Mouse (Mus musculus) forebrain, embryonic 14.5 days (tissue): Measurements from ENCODE around the gene Lrrc59. TPM values are rescaled to one million over a fixed set of nuclear protein-coding genes. Genes with fewer than 3 reads are reported as not detected.
A peak's percentile ranks its signal among the peaks of the same experiment; 100 is the strongest.

ENCODE experiments used
- ATAC-seq: fragments of 200-750 bp; cut with Nextera tagmentation; 2 replicates; pipeline ENCODE4 v1.8.0; 2017; ENCODE audit warnings: mild to moderate bottlenecking, moderate library complexity
- DNase-seq: peaks from one replicate; pipeline ENCODE4 v3.0.0-alpha.2; 2015; ENCODE audit warnings: low spot score
- H3K27ac ChIP-seq: fragments of 300-500 bp; sonication (generic); 2 replicates; pipeline ENCODE4 v1.5.1; 2014; ENCODE audit warnings: low read depth, mild to moderate bottlenecking, control low read depth, low read length, moderate library complexity
- H3K27me3 ChIP-seq: fragments of 300-500 bp; sonication (generic); replicated peaks from 2 replicates; pipeline ENCODE4 v1.6.1; 2014; ENCODE audit warnings: low read length, control low read depth, mixed read lengths; ENCODE audit not compliant: control insufficient read depth, insufficient read depth
- H3K36me3 ChIP-seq: fragments of 300-500 bp; sonication (generic); 2 replicates; pipeline ENCODE4 v1.6.1; 2014; ENCODE audit warnings: low read length, control low read depth; ENCODE audit not compliant: control insufficient read depth, insufficient read depth
- H3K4me1 ChIP-seq: fragments of 300-500 bp; sonication (generic); 2 replicates; pipeline ENCODE4 v1.6.1; 2014; ENCODE audit warnings: antibody characterized with exemption, low read length, control low read depth; ENCODE audit not compliant: control insufficient read depth, insufficient read depth
- H3K4me2 ChIP-seq: fragments of 300-500 bp; sonication (generic); 2 replicates; pipeline ENCODE4 v1.6.1; 2014; ENCODE audit warnings: mild to moderate bottlenecking, control low read depth, low read length
- H3K4me3 ChIP-seq: fragments of 300-500 bp; sonication (generic); 2 replicates; pipeline ENCODE4 v1.5.1; 2014; ENCODE audit warnings: low read depth, low read length, control low read depth
- H3K9ac ChIP-seq: fragments of 300-500 bp; sonication (generic); 2 replicates; pipeline ENCODE4 v1.6.1; 2014; ENCODE audit warnings: mild to moderate bottlenecking, low read length, control low read depth, moderate library complexity
- H3K9me3 ChIP-seq: fragments of 300-500 bp; sonication (generic); replicated peaks from 2 replicates; pipeline ENCODE4 v1.6.1; 2016; ENCODE audit warnings: low read length, control low read depth, mixed read lengths; ENCODE audit not compliant: control insufficient read depth
- WGBS: fragments of 180-500 bp; shearing (Covaris S2); extraction: QIAGEN DNeasy Blood & Tissue Kit; methylation state at CpG from one replicate; pipeline ENCODE4 v1.1.7; 2014; 5-methylcytosine and 5-hydroxymethylcytosine counted together
- polyA plus RNA-seq: library from polyadenylated mRNA; unstranded; fragments of >200 nt; fragmentation: Nextera tagmentation; extraction: Ambion mirVana; gene quantifications from 2 replicates; pipeline ENCODE4 v1.2.1, GENCODE M21; 2014

Gene Lrrc59
- polyA plus RNA-seq, result 120 and 137 TPM in 2 replicates

DNA sequence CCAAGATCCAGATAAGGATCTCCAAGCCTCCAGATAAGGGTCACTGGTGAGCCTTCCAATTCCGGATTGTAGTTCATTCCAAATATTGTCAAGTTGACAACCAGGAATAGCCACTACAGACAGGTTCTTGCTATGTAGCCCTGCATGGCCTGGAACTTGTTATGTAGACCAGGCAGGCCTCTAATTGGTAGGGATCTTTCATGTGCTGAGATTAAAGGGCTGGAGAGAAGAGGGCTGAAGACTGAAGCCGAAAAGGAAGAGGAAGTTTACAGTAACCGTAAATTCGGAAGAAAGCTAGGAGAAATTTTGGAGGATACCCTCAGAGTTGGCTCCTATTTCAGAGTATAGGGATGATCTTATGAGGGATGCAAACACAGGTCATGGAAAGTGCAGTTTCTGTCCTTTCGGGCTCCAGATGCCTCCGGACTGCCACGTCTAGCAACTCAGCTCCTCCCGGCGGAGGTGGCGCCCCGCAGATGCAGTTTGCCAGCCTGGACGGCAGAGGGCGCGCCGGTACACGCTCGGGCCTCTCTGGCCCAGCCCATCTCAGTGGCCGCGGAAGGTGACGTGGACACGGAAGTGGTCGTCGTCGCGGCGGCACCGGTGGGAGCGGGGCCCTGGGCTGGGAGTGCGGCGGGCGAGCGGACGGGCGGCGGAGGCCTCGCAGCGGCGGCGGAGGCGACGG lies at the start of gene Lrrc59:
Lrrc59 (plus strand) TSS at position 569 of the 685 bp plus-strand sequence.
- H3K9me3 ChIP-seq, result no peaks in the 10 kb centered on the region
- H3K4me1 ChIP-seq, result peaks cover 5% of the 10 kb centered on the region
- H3K9ac ChIP-seq, result peak within 1 kb of the TSS; percentile 88
- H3K36me3 ChIP-seq, result peaks cover 25% of the 10 kb centered on the region
- 7% methylated on average over 40 of the region's 41 CpGs for WGBS
- peak; percentile 98 for ATAC-seq
- H3K27ac ChIP-seq, result peak within 1 kb of the TSS; percentile 55
- no peaks in the 10 kb centered on the region for H3K27me3 ChIP-seq
- peak; percentile 91 for DNase-seq
- peak within 1 kb of the TSS; percentile 98 for H3K4me3 ChIP-seq
- H3K4me2 ChIP-seq, result peak within 1 kb of the TSS; percentile 86

DNA sequence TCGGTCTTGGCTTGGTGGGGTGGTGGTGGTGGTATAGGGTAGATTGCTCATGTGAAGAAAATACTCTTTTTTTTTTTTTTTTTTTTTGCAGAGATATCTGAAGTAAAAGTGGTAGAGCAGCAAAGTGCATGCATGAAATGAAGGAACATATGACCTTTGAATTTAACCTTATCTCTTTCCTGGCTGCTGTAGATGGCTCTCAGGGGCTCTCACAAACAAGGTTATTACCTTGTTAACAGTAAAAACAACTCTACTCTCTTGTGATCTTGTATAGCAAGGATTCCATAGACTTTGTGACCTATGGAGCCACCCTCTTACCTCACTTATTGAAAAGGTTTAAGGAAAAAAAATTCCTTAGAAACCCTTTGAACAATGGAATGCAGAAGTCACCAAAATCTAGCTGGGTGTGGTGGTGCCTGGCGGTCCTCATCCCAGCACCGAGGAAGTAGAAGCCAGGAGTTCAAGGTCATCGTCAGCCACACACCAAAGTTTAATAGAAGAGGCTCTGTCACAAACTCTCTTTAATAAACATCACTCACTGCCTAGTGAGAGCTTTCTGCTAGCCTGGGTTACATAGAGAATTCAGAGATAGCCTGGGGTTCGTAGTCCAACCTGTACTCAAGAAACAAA lies 49.3 kb upstream of the Lrrc59 start:
- Histone ChIP-seq H3K36me3 (no peaks in the 10 kb centered on the region), H3K4me2 (no peak overlapping the region), H3K9ac (no peak overlapping the region), H3K4me3 (no peak overlapping the region), H3K4me1 (no peaks in the 10 kb centered on the region), H3K27ac (no peak overlapping the region), H3K9me3 (no peaks in the 10 kb centered on the region), H3K27me3 (no peaks in the 10 kb centered on the region)
- WGBS, result 95% methylated on average over 5 of the region's 5 CpGs
- no peak for ATAC-seq
- no peak for DNase-seq

DNA sequence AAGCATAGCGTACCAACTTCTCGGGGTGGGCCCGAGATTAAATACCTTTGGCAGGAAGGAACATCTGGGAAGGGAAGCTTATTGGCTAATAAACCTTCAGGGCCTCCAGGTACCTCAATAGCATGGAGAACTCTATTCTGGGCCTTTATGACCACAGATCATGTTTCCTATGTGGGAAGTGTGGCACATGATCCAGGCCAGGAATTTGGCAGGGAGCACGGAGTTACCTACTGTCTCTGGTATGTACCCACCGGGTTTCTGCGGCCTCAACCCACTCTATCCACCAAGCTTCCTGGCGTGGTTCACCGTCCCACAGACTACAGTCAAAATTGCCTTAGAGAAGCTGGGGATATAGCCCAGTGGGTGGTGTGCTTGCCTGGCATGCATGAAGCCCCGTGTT lies 44.5 kb upstream of the Lrrc59 start:
- H3K4me2 ChIP-seq, result no peak overlapping the region
- H3K36me3 ChIP-seq, result no peaks in the 10 kb centered on the region
- no peaks in the 10 kb centered on the region for H3K27me3 ChIP-seq
- no peaks in the 10 kb centered on the region for H3K4me1 ChIP-seq
- no peak overlapping the region for H3K9ac ChIP-seq
- no peak overlapping the region for H3K4me3 ChIP-seq
- ATAC-seq (no peak), DNase-seq (no peak)
- H3K27ac ChIP-seq, result no peak overlapping the region
- no peaks in the 10 kb centered on the region for H3K9me3 ChIP-seq
- WGBS, result 95% methylated on average over 9 of the region's 9 CpGs

DNA sequence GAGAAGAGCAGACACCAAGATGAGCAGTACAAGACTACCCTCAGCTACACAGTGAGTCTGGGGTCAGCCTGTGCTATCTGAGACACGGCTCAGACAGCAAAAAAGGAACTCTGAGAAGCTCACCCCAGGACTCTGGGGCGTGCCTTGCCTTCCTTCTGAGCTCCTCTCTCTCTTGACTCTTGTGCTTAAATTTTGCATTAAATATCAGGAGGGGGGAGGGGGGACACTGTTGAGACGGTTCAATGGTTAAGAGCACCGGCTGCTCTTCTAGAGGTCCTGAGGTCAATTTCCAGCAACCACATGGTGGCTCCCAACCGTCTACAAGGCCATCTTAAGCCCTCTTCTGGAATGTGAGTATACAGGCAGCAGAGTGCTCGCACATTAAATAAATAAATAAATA lies 42.1 kb upstream of the Lrrc59 start:
- Histone ChIP-seq H3K9me3 (no peaks in the 10 kb centered on the region), H3K4me1 (no peaks in the 10 kb centered on the region), H3K27me3 (no peaks in the 10 kb centered on the region), H3K4me3 (no peak overlapping the region), H3K4me2 (no peak overlapping the region), H3K36me3 (no peaks in the 10 kb centered on the region), H3K9ac (no peak overlapping the region), H3K27ac (no peak overlapping the region)
- ATAC-seq (no peak), DNase-seq (no peak)
- WGBS, result 87% methylated on average over 6 of the region's 6 CpGs

DNA sequence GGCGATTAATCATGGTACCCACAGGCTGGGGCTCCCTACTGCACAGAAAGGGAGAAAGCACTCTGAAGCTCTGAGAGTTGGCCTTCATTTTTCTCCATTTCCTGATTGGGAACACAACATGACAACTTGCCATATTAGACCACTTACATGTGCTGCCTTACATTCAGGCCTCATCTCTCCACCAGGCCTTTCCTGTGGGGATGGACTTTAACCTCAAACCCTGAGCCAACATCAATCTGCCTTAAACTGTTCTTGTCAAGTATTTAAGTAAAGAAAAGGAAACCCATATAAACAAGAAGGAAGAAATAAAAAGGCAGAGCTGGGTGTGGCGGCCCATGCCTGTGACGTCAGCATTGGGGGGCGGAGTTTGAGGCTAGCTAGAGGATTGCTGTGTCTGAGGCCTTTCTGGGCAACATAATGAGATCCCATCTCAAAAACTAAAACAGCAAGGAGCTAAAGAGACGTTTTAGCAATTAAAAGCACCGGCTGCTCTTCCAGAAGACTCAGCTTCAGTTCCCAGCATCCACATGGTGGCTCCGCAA lies 33.2 kb upstream of the Lrrc59 start:
- DNase-seq (no peak), ATAC-seq (no peak)
- Histone ChIP-seq H3K9me3 (no peaks in the 10 kb centered on the region), H3K9ac (no peak overlapping the region), H3K27me3 (no peaks in the 10 kb centered on the region), H3K4me2 (no peak overlapping the region), H3K4me1 (no peaks in the 10 kb centered on the region), H3K4me3 (no peak overlapping the region), H3K36me3 (no peaks in the 10 kb centered on the region), H3K27ac (no peak overlapping the region)
- WGBS, result 69% methylated on average over 7 of the region's 7 CpGs

DNA sequence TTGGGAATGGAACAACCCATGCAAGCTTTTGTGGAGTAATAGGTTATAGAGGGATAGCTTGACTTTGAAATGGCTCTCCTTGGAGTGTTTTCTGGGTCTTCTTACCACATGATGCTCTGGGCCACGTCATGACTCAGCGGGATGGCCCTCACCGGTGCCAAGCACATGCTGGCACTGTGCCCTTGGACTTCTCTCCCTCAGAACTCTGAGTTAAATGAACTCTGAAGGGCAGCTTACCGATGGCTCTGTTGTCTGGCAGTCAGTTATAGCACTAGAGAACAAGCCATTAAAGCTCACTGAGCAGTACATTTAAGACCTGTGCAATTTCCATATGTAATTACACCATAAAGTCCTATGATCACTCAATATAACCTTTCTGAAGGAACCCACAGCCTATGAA lies 32.2 kb upstream of the Lrrc59 start:
- no peak overlapping the region for H3K4me2 ChIP-seq
- 79% methylated on average over 4 of the region's 4 CpGs for WGBS
- no peak for ATAC-seq
- no peak overlapping the region for H3K4me3 ChIP-seq
- no peaks in the 10 kb centered on the region for H3K9me3 ChIP-seq
- H3K9ac ChIP-seq, result no peak overlapping the region
- H3K27ac ChIP-seq, result no peak overlapping the region
- H3K27me3 ChIP-seq, result no peaks in the 10 kb centered on the region
- H3K4me1 ChIP-seq, result no peaks in the 10 kb centered on the region
- H3K36me3 ChIP-seq, result no peaks in the 10 kb centered on the region
- no peak for DNase-seq

DNA sequence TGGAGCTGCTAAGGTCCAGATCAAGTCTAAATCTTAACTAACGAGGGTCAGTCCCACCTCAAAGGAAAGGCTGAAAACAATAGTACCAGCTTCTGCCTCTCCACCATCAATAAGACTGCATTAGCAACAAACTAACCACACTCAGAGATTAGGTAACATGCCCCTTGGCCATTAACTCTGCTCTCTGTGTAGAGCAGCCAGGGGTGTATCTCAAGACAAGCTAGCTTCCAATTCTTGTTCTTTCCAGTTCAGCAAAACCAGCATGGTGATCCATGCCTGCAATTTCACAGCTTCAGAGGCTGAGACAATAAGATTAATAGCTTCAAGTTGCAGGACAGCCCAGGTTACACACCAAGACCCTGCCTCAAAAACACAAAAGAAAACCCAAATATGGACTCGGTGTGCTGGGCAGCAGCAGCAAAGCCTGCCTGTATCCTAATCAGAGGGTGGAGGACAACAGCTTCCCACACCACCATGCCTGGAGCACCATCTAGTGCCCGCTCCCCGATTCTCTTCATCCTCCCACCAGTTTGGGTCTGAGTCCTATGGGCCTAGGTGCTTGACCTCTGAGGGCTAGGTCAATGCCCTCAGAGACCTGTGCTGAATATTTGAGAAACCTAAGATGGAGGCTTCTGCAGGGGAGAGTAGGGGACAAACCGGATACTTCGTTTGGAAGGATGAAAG lies 31.0 kb upstream of the Lrrc59 start:
- no peak overlapping the region for H3K27ac ChIP-seq
- no peaks in the 10 kb centered on the region for H3K9me3 ChIP-seq
- H3K4me3 ChIP-seq, result no peak overlapping the region
- H3K9ac ChIP-seq, result no peak overlapping the region
- no peaks in the 10 kb centered on the region for H3K4me1 ChIP-seq
- H3K36me3 ChIP-seq, result no peaks in the 10 kb centered on the region
- ATAC-seq (no peak), DNase-seq (no peak)
- no peak overlapping the region for H3K4me2 ChIP-seq
- H3K27me3 ChIP-seq, result no peaks in the 10 kb centered on the region
- 77% methylated on average over 6 of the region's 6 CpGs for WGBS

DNA sequence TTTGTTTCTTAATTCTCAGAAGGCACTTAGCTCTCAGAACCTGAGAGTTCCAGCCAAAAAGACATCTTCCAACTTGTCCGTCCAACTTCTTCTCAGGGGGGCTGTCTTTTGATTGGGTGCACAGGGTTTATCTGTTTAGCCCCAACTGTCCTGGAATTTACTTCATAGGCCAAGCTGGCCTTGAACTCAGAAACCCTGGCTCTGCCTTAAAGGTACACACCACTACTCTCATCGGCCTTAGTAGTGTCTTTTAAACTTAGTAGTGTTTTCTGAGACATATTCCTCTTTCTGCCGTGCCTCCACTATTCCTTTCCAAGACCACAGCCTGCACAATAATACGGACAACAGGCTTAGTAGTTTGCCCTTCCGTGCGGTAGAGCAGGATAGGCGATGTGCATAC lies 29.1 kb upstream of the Lrrc59 start:
- H3K4me1 ChIP-seq, result no peaks in the 10 kb centered on the region
- H3K4me2 ChIP-seq, result no peak overlapping the region
- H3K27me3 ChIP-seq, result no peaks in the 10 kb centered on the region
- H3K27ac ChIP-seq, result no peak overlapping the region
- H3K4me3 ChIP-seq, result no peak overlapping the region
- no peak for ATAC-seq
- no peaks in the 10 kb centered on the region for H3K9me3 ChIP-seq
- no peak overlapping the region for H3K9ac ChIP-seq
- WGBS, result 94% methylated on average over 7 of the region's 7 CpGs
- no peak for DNase-seq
- no peaks in the 10 kb centered on the region for H3K36me3 ChIP-seq
